Mouse (Mus musculus) left cerebral cortex, adult 18-20 months (tissue): ENCODE results near the gene Dpf3. TPM values are rescaled to one million over a fixed set of nuclear protein-coding genes. Genes with fewer than 3 reads are reported as not detected.

ENCODE experiments used
- DNase-seq, 2 experiments: peaks; one replicate each; pipeline ENCODE4 v3.0.0; 2021 to 2022; ENCODE audit warnings: low spot score in 2 of 2, mixed read lengths in 1 of 2
- total RNA-seq, 2 experiments: library from RNA; stranded (reverse); gene quantifications; 2 replicates each; pipeline ENCODE4 v1.2.3; 2021

Dpf3 gene
- total RNA-seq, 2 experiments from 2014 or later, result 4.9 to 5.6 TPM

- DNase-seq, result no peak
Measured at GRCm38 (mm10) chr12:83348246-83348645, 139.3 kb downstream of the Dpf3 start.

GRCm38 (mm10) chr12:83342875-83343185 is 144.7 kb downstream of the Dpf3 start:
- DNase-seq, result peak; percentile 27 to 33

GRCm38 (mm10) chr12:83342035-83342874 is 145.3 kb downstream of the Dpf3 start:
- DNase-seq, result peak; percentile 21 to 53

- DNase-seq, result no peak
Measured at GRCm38 (mm10) chr12:83340960-83341359, 146.6 kb downstream of the Dpf3 start.

- no peak for DNase-seq
Measured at GRCm38 (mm10) chr12:83338345-83338744, 149.2 kb downstream of the Dpf3 start.

GRCm38 (mm10) chr12:83337776-83338149 is 149.8 kb downstream of the Dpf3 start:
- no peak for DNase-seq

- DNase-seq, result no peak
Measured at GRCm38 (mm10) chr12:83337077-83337775, 150.3 kb downstream of the Dpf3 start.

GRCm38 (mm10) chr12:83330056-83330455 is 157.5 kb downstream of the Dpf3 start:
- DNase-seq, result no peak

- no peak for DNase-seq
Measured at GRCm38 (mm10) chr12:83328899-83329298, 158.6 kb downstream of the Dpf3 start.

GRCm38 (mm10) chr12:83328491-83328890 is 159.0 kb downstream of the Dpf3 start:
- no peak for DNase-seq

GRCm38 (mm10) chr12:83327451-83327850 is 160.1 kb downstream of the Dpf3 start:
- no peak for DNase-seq

GRCm38 (mm10) chr12:83320725-83321124 is 166.8 kb downstream of the Dpf3 start:
- DNase-seq, result no peak

- DNase-seq, result no peak
Measured at GRCm38 (mm10) chr12:83317646-83318443, 169.7 kb downstream of the Dpf3 start.

GRCm38 (mm10) chr12:83314666-83315065 is 172.8 kb downstream of the Dpf3 start:
- DNase-seq, result no peak

- DNase-seq, result no peak
Measured at GRCm38 (mm10) chr12:83312818-83313217, 174.7 kb downstream of the Dpf3 start.

- DNase-seq, result no peak
Measured at GRCm38 (mm10) chr12:83310567-83310966, 176.9 kb downstream of the Dpf3 start.

GRCm38 (mm10) chr12:83309031-83309804 is 178.3 kb downstream of the Dpf3 start:
- no peak for DNase-seq

GRCm38 (mm10) chr12:83308627-83309026 is 178.9 kb downstream of the Dpf3 start:
- DNase-seq, result no peak

GRCm38 (mm10) chr12:83303221-83303620 is 184.3 kb downstream of the Dpf3 start:
- no peak for DNase-seq

GRCm38 (mm10) chr12:83302320-83303153 is 185.0 kb downstream of the Dpf3 start:
- peak in 1 of 2 experiments; percentile 30 for DNase-seq
